Mouse (Mus musculus) layer of hippocampus, adult 8-10 months (tissue): ENCODE data around the gene Gm27021. TPM values are rescaled to one million over a fixed set of nuclear protein-coding genes. Genes with fewer than 3 reads are reported as not detected.

Experiments
- DNase-seq, 2 experiments: peaks; one replicate each; pipeline ENCODE4 v3.0.0; 2022; ENCODE audit warnings: low spot score in 2 of 2
- total RNA-seq, 4 experiments: library from RNA; stranded (reverse); gene quantifications; 2 replicates each; pipeline ENCODE4 v1.2.4; 2022

Gm27021 gene
- total RNA-seq, 4 experiments from 2014 or later, result 0.57 TPM; not detected in 3

GRCm38 (mm10) chr8:120568164-120568798 lies 99.6 kb downstream of the Gm27021 start:
- no peak for DNase-seq

DNA sequence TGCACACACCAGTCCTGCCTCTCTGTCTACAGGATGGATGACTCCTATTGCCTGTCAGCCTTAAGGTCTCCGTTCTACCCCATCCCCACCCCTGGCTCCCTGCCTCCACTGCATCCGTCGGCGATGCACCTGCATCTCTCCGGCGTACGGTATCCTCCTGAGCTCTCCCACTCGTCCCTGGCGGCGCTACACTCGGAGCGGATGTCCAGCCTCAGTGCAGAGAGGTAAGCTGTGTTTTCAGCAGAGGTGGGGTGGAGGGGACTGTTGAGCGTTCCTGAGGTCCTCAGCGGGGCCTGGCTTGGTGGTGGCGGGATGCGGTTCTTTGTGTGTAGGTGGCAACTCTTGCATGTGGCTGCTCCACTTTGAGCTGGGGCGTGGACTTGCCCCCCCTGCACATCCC lies 100.1 kb downstream of the Gm27021 start:
- DNase-seq, result no peak

DNA sequence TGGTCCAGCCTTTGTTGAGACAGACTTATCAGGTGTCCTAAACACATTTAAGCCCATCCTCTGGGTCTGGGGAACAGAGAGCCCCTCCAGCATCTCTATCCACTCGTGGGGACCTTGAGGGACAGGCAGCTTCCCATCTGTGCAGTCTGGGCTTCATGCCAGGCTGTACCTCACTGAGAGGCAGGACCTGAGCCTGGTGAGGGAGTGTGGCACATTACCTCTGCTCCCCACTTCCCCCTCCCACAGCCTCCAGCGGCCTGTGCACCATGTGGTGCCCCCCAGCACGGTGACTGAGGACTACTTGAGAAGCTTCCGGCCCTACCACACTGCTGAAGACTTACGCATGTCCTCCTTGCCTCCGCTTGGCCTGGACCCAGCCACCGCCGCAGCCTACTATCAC lies 101.2 kb downstream of the Gm27021 start:
- DNase-seq, result no peak

DNA sequence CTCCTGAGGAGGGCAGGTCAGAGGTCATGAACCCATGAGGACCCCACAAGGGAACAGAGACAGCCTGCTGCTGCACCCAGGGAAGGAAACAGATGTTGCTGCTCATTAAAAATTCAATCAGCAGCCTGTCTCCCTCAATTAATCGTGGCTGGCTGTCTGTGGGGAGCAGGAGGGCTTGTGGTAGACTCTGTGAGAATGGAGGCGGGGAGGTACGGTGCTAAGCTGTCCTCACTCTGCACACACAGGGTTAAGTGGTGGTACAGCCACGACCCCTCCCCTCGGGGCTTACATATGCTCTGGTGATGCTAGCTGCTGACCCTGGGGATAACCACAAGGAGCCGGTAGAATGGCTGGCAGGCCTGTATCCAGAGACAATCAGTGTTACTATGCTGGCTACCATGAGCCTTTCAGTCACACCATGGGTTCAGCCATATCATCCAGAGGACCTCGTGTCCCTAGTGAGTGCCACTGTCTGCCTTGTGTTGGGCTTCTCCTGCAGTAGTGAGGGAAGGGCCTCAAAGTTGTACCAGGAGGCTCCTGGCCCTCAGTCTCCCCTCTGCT lies 102.6 kb downstream of the Gm27021 start:
- DNase-seq, result no peak

- peak in 1 of 2 experiments; percentile 71 for DNase-seq
Observed at GRCm38 (mm10) chr8:120563851-120564837, 103.7 kb downstream of the Gm27021 start.

- DNase-seq, result no peak
Observed at GRCm38 (mm10) chr8:120563348-120563724, 104.5 kb downstream of the Gm27021 start.

GRCm38 (mm10) chr8:120562680-120563347 lies 105.1 kb downstream of the Gm27021 start:
- DNase-seq, result no peak

DNA sequence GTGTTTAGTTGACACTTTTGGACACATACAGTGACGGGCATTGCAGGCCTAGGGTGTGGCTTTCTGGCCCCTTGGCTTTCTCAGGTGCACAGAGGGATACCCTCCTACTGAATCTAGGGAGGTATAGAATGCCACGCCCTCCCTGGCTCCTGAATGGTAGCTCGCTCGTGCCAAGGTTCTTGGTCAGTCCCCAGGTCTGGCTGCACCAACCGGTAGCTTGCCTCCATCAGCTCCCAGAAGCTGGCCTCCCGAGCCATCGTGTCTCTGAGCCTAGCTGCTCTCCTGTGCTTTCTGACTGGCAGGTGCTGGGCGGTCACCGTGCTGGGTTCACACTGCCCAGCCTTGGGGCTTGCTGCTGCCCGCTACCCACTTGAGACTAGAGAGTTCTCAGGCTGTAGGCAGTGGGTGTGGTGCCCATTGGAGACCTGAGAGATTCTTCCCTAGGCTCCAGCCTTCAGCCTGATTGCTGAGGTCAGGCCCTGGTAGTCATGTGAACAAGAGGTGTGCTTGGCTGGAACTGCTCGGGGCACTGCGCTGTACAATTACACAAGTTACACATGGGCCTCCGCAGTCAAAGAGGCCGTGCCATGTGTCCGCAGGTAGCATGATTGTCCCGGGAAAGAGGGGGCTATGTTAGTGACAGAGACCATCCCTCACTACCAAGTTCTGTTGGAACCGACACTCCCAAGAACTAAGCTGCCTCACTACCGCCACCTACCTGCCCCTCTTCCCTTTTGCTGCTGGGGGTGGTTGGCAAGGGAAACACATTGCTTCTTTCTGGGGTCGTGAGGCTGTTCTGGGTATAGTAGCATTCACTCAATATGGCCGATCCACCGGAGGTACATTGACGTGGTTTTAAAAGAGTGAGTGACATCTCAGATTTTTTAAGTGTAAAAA lies 106.1 kb downstream of the Gm27021 start:
- DNase-seq, result no peak

- no peak for DNase-seq
Observed at GRCm38 (mm10) chr8:120560535-120560934, 107.3 kb downstream of the Gm27021 start.

DNA sequence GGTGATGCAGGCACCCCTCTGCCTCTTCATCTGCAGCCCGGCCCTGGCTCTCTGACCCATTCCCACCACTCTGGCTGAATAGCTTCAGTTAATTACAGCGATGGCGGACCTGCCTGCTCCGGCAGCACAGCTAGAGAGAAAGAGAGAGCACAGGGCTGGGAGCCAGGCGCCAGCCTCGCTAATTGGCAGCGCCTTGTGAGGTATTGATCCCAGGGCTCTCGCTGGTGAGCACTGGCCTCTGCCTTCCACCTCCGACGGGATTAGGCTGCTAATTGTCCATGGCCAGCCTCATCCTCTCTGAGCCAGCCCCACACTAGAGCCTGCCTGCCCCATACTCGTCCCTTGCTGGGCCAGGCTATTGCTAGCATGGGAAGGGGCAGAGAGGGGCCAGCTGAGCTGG lies 108.2 kb downstream of the Gm27021 start:
- DNase-seq, result peak in 1 of 2 experiments; percentile 68

Other genes starting within 250 kb of the Gm27021 start
- gene Gins2, start 78.8 kb downstream of the Gm27021 start, total RNA-seq, result 1 to 10 TPM; 2.4 to 4.8 (median 2.8) TPM
- 10 to 100 TPM in 3 of 4 experiments, 1 to 10 TPM in 1; 8.4 to 16.2 (median 14.1) TPM for gene 1190005I06Rik, start 20.4 kb downstream of the Gm27021 start, total RNA-seq
- gene Cox4i1, start 143 bp upstream of the Gm27021 start, total RNA-seq, result 1,000 to 10,000 TPM; 1,017 to 1,068 (median 1,043) TPM
- 10 to 100 TPM; 65.3 to 85.6 (median 79.2) TPM for gene Emc8, start 494 bp upstream of the Gm27021 start, total RNA-seq
- 10 to 100 TPM in 2 of 4 experiments, 1 to 10 TPM in 2; 4.8 to 33.7 (median 19.7) TPM for gene Irf8, start 68.3 kb upstream of the Gm27021 start, total RNA-seq